In genomic region chr3:94442951-94443596, GRCm38 (mm10) we compare ENCODE assay signal across 7 mouse cellular contexts. TPM values are rescaled to one million over a fixed set of nuclear protein-coding genes. Genes with fewer than 3 reads are reported as not detected.
A peak's percentile ranks its signal among the peaks of the same experiment; 100 is the strongest.
DNase-seq lines count a peak whose midpoint lies in the region; ATAC-seq lines count a peak whose summit lies in the region.

Mrpl9 (plus strand) TSS chr3:94443318.

- H3K4me2 ChIP-seq in intestine, embryonic 15.5 days (replicated peaks): peak within 1 kb of the TSS; percentile 83

- WGBS in intestine, embryonic 15.5 days: under 1% methylated on average over 39 of the region's 39 CpGs
- WGBS in midbrain, embryonic 10.5 days: under 1% methylated on average over 38 of the region's 39 CpGs

- H3K4me1 ChIP-seq in intestine, embryonic 15.5 days (replicated peaks): no peaks in the 10 kb centered on the region; the same call in 1 of the 2 replicates
- peaks cover 10% of the 10 kb centered on the region for H3K4me1 ChIP-seq in midbrain, embryonic 10.5 days

- peak; percentile 99 for ATAC-seq in intestine, embryonic 15.5 days

- intact Hi-C loops in gastrocnemius, postnatal 36 days (cut with DNase I): no loop called here
- intact Hi-C loops in left cerebral cortex, postnatal 25 days (cut with DNase I): loop anchor here (5.0 kb wide), 1 partner anchor 76 kb away; no protein-coding TSS in a partner anchor

- H3K27me3 ChIP-seq in intestine, embryonic 15.5 days (replicated peaks): 0 out of 2 replicates have a peak, but pooled peaks cover 3% of the 10 kb centered on the region
- no peaks in the 10 kb centered on the region for H3K27me3 ChIP-seq in midbrain, embryonic 10.5 days (ENCODE audit: low read depth, poor library complexity, severe bottlenecking)

- H3K9me3 ChIP-seq in intestine, embryonic 15.5 days: no peaks in the 10 kb centered on the region
- H3K9me3 ChIP-seq in midbrain, embryonic 10.5 days (replicated peaks): no peaks in the 10 kb centered on the region

- H3K27ac ChIP-seq in intestine, embryonic 15.5 days: peak within 1 kb of the TSS; percentile 68; the same call in 1 of the 2 replicates
- H3K27ac ChIP-seq in midbrain, embryonic 10.5 days (replicated peaks): peak within 1 kb of the TSS; percentile 93

- DNase-seq in adrenal gland, adult 18-20 months (ENCODE audit: low spot score in 2 of 2): peak; percentile 93 to 98
- DNase-seq in embryo, embryonic 11 days: peak; percentile 96
- DNase-seq in gastrocnemius, postnatal 36 days: peak; percentile 90 to 93
- DNase-seq in left cerebral cortex, postnatal 25 days (ENCODE audit: low spot score in 2 of 2): peak; percentile 95 to 96
- peak; percentile 96 for DNase-seq in midbrain, embryonic 10.5 days (ENCODE audit: low spot score)
- peak; percentile 97 for DNase-seq in right cerebral cortex, postnatal 4 days

- peak within 1 kb of the TSS; percentile 93 for H3K9ac ChIP-seq in intestine, embryonic 15.5 days

- H3K4me3 ChIP-seq in intestine, embryonic 15.5 days (replicated peaks): peak within 1 kb of the TSS; percentile 97
- H3K4me3 ChIP-seq in midbrain, embryonic 10.5 days: peak within 1 kb of the TSS; percentile 98

- peaks cover 15% of the 10 kb centered on the region for H3K36me3 ChIP-seq in intestine, embryonic 15.5 days
- H3K36me3 ChIP-seq in midbrain, embryonic 10.5 days: peaks cover 36% of the 10 kb centered on the region

RNA-seq across cellular contexts. Expression of gene Mrpl9, which starts in this region (rescaled TPM):
- 10 to 100 TPM; 69.9 to 77.6 TPM for total RNA-seq in adrenal gland, adult 18-20 months (2021)
- 10 to 100 TPM; 34.6 to 34.7 TPM for total RNA-seq in gastrocnemius, postnatal 36 days (2021)
- polyA plus RNA-seq in intestine, embryonic 15.5 days (2015; fragmentation: Nextera tagmentation; extraction: Ambion mirVana): 69.3 TPM in 2 replicates
- total RNA-seq in left cerebral cortex, postnatal 25 days (2021): 10 to 100 TPM; 37.8 to 38.9 TPM
- 71.7 and 72.9 TPM in 2 replicates for polyA plus RNA-seq in midbrain, embryonic 10.5 days (2016; fragmentation: Nextera tagmentation; extraction: Ambion mirVana)

Comparison
In these comparisons a context has a peak if more than half of its experiments do, and no peak if none do; other contexts are left out.
1. Peak in every context shown above with its lines: DNase-seq, ATAC-seq, H3K4me3 ChIP-seq and H3K27ac ChIP-seq.